Mouse (Mus musculus) cerebellum, postnatal 25 days (tissue): ENCODE data around the gene Meis2.
A peak's percentile ranks its signal among the peaks of the same experiment; 100 is the strongest.

Experiments used
- DNase-seq, 2 experiments: peaks; one replicate each; pipeline ENCODE4 v3.0.0; 2021; ENCODE audit warnings: mixed read lengths in 2 of 2

Gene Meis2

GRCm38 (mm10) chr2:116067711-116068110 lies 2.1 kb upstream of the Meis2 start:
- DNase-seq, result no peak

GRCm38 (mm10) chr2:116067065-116067497 lies 1.4 kb upstream of the Meis2 start:
- peak in 1 of 2 experiments; percentile 36 for DNase-seq

DNA sequence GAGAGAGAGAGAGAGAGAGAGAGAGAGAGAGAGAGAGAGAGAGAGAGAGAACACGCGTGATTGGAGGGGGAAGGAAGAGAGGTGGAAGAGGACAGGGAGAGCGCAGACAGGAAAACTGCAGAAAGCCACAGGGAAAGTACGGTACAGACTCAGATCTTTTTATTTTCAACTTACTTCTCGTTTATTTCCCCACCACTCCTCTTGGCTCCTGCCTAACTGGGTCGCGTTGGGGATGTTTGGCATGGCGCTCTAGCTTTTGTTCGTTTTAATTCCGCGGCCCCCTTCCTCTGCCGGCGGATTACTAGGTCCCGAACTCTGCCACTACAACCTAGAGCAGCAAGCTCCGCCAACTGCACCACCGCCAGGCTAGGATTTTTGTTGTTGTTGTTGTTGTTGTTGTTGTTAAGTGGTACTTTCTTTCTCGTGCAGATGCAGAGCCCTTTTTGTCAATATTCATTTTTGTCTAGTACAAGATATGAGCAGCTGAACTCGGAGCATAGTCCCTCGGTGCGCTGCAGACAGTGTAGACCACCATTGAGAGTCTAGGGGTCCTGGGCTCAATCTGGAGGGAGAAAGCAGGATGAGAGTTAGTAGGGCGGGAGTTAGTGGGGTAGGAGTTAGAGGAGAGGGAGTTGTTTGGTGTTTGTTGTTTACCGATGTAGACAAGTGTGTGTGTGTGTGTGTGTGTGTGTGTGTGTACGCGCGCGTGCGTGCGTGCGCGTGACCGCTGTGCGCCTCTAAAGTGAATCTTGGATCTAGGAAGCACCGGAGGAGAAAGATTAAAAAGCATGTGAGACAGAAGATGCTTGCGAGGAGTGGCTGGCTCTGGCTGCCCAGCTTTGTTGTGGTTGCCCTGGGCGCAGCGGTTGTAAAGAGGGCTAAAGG lies 660 bp upstream of the Meis2 start:
- DNase-seq, result peak in 1 of 2 experiments; percentile 18

- DNase-seq, result no peak
Observed at GRCm38 (mm10) chr2:116065057-116065456, 582 bp downstream of the Meis2 start.

GRCm38 (mm10) chr2:116064521-116064920 lies 1.1 kb downstream of the Meis2 start:
- peak in 1 of 2 experiments; percentile 36 for DNase-seq

- DNase-seq, result peak; percentile 34 to 49
Observed at GRCm38 (mm10) chr2:116063819-116064293, 1.8 kb downstream of the Meis2 start.

DNA sequence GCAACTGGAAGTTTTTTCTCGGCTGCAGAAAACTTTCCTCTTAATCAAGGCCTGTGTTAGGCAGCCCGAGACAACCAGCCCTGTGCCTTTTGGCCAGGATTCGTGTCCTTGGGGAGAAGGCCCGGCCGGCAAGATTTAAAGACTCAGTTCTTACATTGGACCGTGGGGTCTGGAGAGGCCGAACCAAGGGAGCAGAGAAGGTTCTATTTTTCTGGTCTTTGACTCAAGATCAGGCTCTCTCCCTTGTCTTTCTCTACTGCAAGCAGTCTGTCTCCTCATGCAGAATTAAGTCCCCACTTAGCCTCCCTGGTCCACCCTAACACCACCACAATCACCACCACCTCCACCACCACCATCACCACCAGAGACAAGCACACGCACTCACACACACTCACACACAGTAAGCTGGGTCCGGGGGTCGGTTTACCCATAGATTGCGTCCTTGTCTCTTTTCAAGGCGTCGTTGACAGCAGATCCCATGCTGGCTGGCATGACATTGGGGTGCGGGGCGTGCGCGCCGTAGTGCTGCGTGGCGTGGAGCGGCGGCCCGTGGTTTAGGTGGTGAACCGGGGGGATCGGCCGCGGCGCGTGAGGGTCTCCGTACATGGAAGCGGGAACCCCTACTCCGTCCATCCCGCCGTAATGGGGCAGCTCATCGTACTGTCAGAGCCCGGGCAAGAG lies 2.7 kb downstream of the Meis2 start:
- no peak for DNase-seq

DNA sequence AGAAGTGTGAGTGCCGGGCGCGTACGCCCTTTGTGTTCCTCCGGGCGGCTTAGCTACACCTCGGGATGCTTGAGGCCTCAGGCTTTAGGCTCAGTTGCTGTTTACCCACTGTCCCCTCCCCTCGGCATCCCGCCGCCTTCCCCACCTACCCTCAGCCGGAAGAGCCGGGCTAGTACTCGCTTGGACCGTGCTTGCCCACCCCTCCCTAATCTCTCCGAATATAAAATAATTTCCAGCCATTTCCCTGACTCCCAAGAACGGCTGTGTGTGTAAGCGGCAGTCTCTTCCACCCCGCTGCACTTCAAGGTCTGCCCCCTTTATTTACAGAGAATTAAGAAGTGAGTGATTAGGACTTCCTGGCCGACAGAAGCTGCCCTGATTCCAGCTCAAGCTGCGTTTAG lies 3.4 kb downstream of the Meis2 start:
- DNase-seq, result no peak

GRCm38 (mm10) chr2:116061401-116062021 lies 4.1 kb downstream of the Meis2 start:
- DNase-seq, result no peak

DNA sequence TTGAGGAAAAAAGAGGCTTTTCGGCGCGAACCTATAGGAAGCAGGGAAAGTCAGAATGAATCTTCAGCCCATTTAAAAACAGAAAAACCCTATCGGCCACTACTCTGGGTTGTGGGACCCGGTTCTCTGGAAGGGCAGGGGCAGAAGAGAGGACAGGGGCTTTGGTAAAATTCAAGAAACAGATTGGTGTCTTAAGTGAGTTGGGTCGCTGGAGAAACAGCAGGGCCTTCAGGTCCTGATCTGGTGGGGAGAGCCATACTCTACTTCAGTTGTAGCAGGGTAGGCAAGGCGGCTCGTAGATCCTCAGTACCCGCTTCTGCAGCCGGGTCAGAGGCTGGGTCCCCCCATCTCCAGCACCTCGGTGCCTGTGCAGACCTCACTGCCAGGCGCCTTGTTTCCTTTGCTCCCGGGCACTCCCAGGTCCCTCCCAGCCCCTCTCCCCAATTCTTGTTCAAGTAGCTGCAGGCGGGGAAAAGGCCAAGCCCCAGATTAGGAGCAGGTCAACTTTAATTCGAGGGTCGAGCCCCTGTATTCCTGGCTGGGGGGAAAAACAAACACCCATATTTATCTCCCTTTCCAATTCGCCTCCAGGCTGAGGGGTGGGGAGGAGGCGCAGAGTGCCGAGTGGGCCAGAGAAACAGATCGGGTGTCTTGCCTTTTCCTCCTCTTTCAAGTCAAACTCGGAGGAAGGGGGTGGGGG lies 4.8 kb downstream of the Meis2 start:
- no peak for DNase-seq

- no peak for DNase-seq
Observed at GRCm38 (mm10) chr2:116060210-116060609, 5.4 kb downstream of the Meis2 start.

GRCm38 (mm10) chr2:116059661-116060060 lies 6.0 kb downstream of the Meis2 start:
- DNase-seq, result no peak

DNA sequence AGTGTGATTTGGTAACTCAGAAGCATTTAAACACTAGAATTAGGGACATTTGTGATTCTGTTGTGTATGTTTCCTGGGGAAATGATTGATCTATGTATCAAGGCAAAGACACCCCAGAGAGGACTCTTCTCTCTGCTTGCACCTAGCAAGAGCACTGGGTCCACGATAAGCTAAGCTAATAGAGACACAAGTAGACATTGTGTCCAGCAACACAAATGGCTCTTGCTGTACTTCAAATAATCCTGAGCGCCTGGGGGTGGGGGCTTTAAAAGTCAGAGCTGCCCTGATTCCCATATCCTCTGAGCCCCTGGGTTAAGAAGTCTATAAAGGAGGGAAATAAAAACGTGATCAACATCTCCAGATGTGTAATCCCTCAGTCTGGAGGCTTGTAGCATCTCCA lies 6.6 kb downstream of the Meis2 start:
- DNase-seq, result no peak

GRCm38 (mm10) chr2:116058511-116058910 lies 7.1 kb downstream of the Meis2 start:
- no peak for DNase-seq

DNA sequence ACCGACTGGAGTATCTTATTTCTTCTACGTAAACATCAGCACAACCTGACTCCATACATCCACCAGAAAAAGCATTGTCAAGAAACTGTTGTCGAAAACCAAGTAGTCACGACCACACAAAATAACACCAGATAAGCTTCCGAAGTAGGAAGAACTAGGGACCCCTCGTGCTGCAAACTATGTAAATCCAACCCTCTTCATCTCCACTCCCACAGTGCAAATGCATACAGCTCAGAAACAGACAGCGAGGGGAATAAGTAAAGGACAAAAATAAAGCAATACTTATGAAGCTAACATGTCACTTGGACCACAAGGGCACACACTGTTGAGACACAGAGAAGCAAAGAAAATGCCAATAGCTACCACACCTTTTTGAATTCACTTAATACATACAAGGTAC lies 8.8 kb downstream of the Meis2 start:
- DNase-seq, result no peak

DNA sequence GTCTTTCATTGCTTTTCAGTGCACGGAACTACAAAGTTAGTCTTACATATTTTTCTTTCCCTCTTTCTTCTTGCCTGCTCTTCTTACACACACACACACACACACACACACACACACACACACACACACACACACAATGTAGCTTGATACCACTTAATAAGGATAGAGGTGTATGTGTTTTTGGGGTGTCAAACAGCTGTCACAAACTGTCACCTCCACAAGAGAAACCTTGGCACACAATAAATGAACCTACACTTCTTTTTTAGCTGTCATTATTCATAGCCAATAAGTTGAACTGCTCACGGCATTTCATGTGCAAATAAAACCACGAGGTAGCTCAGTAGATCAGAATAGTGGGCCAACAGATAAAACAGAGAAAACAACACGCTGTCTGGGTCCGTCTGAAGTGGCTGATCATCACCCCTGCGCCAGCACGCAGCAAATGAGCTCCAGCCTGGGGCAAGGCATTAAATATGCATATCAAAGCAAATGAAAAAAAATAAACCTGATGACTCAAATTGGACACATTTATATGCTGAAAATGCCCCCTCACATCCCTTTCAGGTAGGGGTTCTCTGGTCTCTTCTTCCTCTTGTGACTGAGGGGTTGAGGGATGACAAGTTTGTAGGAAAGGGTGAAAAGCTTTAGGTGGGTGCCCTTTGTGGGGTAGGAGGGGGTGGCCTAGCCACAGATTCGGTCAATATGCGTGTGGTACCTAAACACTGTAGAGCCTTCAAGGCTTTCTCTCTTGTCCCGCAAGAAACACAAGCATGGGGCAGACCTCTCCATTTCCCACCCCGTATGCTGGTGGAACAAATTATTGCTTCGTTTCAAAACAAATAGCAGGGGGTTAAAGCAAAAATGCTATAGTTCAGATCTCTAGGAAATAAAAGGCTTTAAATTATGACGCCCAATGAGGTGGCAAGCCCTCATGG lies 9.7 kb downstream of the Meis2 start:
- DNase-seq, result no peak

DNA sequence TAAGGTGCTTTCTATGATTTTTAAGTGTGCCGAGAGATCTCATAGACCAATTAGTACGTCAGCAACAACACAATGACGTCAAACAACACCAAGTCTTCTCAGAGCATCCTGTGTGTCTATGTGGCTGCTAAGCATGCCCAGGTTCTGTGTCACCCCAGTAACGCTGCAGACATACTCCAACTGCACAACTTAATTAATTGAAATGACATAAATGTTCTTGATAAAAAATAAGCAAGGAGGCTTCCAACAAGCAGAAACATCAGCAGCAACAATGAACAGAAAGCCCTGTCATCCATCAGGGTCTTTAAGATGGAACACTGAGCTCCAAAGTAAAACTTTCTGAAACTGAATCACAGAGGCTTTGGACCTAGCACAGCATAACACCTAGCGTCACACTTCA lies 11.7 kb downstream of the Meis2 start:
- DNase-seq, result no peak

- DNase-seq, result no peak
Observed at GRCm38 (mm10) chr2:116052688-116053421, 12.8 kb downstream of the Meis2 start.

GRCm38 (mm10) chr2:116051906-116052614 lies 13.6 kb downstream of the Meis2 start:
- DNase-seq, result no peak

- no peak for DNase-seq
Observed at GRCm38 (mm10) chr2:116049710-116050109, 15.9 kb downstream of the Meis2 start.
